Comparison of ENCODE assay signal across 8 mouse cellular contexts in genomic region chr16:11468533-11469179, GRCm38 (mm10).
DNase-seq lines count a peak whose midpoint lies in the region; ATAC-seq and TF ChIP-seq lines count a peak whose summit lies in the region.

No protein-coding gene starts in this region.

- intact Hi-C loops in left cerebral cortex, postnatal 10 days (cut with DNase I) = loop anchor here (10.0 kb wide), 1 partner anchor 136 kb away; no protein-coding TSS in a partner anchor

- H3K27me3 ChIP-seq in hindbrain, postnatal 0 days (ENCODE audit: insufficient read depth, low read length) = no peaks in the 10 kb centered on the region
- H3K27me3 ChIP-seq in midbrain, embryonic 14.5 days (ENCODE audit: control insufficient read depth, insufficient read depth, low read length) = no peaks in the 10 kb centered on the region

- no peak overlapping the region for H3K9ac ChIP-seq in hindbrain, postnatal 0 days (replicated peaks; ENCODE audit: low read length)
- no peak overlapping the region for H3K9ac ChIP-seq in midbrain, embryonic 14.5 days (replicated peaks; ENCODE audit: low read length)

- H3K4me2 ChIP-seq in hindbrain, postnatal 0 days (ENCODE audit: low read depth, low read length) = no peak overlapping the region
- no peak overlapping the region for H3K4me2 ChIP-seq in midbrain, embryonic 14.5 days (ENCODE audit: low read length)

- no peaks in the 10 kb centered on the region for H3K9me3 ChIP-seq in hindbrain, postnatal 0 days (ENCODE audit: low read length)
- no peaks in the 10 kb centered on the region for H3K9me3 ChIP-seq in midbrain, embryonic 14.5 days (ENCODE audit: control insufficient read depth, low read length)

- no peaks in the 10 kb centered on the region for H3K36me3 ChIP-seq in hindbrain, postnatal 0 days (ENCODE audit: insufficient read depth, low read length)
- H3K36me3 ChIP-seq in midbrain, embryonic 14.5 days (ENCODE audit: control insufficient read depth, insufficient read depth, low read length) = no peaks in the 10 kb centered on the region

- DNase-seq in left cerebral cortex, adult 18-20 months (ENCODE audit: low spot score in 2 of 2) = peak; percentile 72 to 76
- DNase-seq in left cerebral cortex, adult 11 months (ENCODE audit: low spot score) = no peak
- DNase-seq in cerebellum, adult 18-20 months = peak; percentile 84
- peak; percentile 89 for DNase-seq in hindbrain, postnatal 0 days (ENCODE audit: low spot score)
- DNase-seq in left cerebral cortex, postnatal 10 days (ENCODE audit: extremely low spot score in 1 of 2, low spot score in 2 of 2) = peak; percentile 71 to 79
- DNase-seq in midbrain, embryonic 14.5 days = peak; percentile 89
- peak; percentile 36 to 71 for DNase-seq in spleen, postnatal 10 days (ENCODE audit: low spot score in 2 of 2)

- WGBS in hindbrain, postnatal 0 days = 59% methylated on average over 15 of the region's 15 CpGs
- 62% methylated on average over 15 of the region's 15 CpGs for WGBS in midbrain, embryonic 14.5 days

- no peak overlapping the region for H3K27ac ChIP-seq in hindbrain, postnatal 0 days
- no peak overlapping the region for H3K27ac ChIP-seq in midbrain, embryonic 14.5 days (replicated peaks; ENCODE audit: low read depth, low read length)

- no peak overlapping the region for H3K4me3 ChIP-seq in hindbrain, postnatal 0 days (ENCODE audit: low read length)
- no peak overlapping the region for H3K4me3 ChIP-seq in midbrain, embryonic 14.5 days (replicated peaks; ENCODE audit: low read depth, low read length)

- peak; percentile 89 for ATAC-seq in frontal cortex, adult (ENCODE audit: low TSS enrichment)
- peak; percentile 30; the same call in 1 of the 2 replicates for ATAC-seq in hindbrain, postnatal 0 days
- ATAC-seq in midbrain, embryonic 14.5 days (ENCODE audit: low FRiP score, low TSS enrichment) = peak; percentile 51; the same call in 1 of the 2 replicates

- peaks cover 12% of the 10 kb centered on the region for H3K4me1 ChIP-seq in hindbrain, postnatal 0 days (ENCODE audit: insufficient read depth, low read length)
- no peaks in the 10 kb centered on the region for H3K4me1 ChIP-seq in midbrain, embryonic 14.5 days (ENCODE audit: control insufficient read depth, insufficient read depth, low read length)

- peak; percentile 97 for TF ChIP-seq CTCF in hindbrain, postnatal 0 days (IDR thresholded peaks at IDR 0.05; ENCODE audit: low read depth)

Comparison
In these comparisons a context has a peak if more than half of its experiments do, and no peak if none do; other contexts are left out.
1. ATAC-seq: peak in every context shown above with its lines; median percentile 89 in frontal cortex, adult; 51 in midbrain, embryonic 14.5 days; 30 in hindbrain, postnatal 0 days.